Mouse (Mus musculus) layer of hippocampus, adult 9-11 months (tissue): ENCODE measurements around the gene H2-DMb1.

Experiments
- DNase-seq: peaks from one replicate; pipeline ENCODE4 v3.0.0; 2022

Gene H2-DMb1

DNA sequence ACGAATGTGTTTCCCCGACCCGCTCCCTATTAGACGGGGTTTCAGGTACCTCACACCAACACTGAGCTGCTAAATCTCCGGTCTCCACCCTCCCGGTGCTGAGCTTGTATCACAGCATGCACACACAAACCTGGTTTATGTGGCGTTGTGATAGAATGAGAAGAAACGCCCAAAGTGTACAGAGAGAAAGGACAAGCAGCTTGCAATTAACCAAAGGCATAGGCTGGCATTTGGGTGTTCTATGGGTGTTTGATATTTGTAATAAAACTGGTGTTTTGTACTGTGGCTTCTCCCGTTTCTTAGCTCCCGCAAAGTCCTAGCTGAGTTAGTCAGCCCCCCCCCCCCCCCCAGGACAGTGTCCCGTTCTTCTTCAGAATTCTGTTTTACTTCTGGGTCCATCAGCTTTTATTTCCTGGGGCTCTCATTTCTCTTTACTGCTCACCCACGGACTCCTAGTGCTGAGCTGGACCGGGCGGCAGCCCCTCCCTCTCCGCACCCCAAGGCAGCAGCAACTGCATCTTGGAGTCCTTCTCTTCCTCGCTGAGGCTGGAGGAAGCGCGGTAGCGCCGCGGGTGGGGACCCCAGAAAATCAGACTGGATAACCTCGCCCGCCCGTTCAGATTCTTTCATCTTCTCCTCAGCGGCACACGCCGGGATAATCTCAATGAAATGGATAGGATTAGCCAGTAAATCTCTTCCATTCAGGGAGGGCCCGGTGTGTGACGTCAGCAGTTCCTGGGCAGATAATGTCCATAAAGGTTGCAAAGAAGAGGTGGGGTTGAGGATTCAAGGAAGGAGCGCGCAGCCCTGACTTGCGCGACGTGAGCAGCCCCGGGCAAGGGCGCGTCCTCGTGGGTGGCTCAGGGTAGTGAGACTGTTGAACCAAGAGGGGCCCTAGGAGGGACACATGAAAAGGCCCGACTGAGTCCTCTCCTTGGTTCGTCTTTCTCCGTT, 44.3 kb downstream of the H2-DMb1 start, which contains the start of gene Psmb8:
Gene Psmb8 (plus strand): TSS at position 781 of the 954 bp plus-strand sequence.
- peak; percentile 90 for DNase-seq

DNA sequence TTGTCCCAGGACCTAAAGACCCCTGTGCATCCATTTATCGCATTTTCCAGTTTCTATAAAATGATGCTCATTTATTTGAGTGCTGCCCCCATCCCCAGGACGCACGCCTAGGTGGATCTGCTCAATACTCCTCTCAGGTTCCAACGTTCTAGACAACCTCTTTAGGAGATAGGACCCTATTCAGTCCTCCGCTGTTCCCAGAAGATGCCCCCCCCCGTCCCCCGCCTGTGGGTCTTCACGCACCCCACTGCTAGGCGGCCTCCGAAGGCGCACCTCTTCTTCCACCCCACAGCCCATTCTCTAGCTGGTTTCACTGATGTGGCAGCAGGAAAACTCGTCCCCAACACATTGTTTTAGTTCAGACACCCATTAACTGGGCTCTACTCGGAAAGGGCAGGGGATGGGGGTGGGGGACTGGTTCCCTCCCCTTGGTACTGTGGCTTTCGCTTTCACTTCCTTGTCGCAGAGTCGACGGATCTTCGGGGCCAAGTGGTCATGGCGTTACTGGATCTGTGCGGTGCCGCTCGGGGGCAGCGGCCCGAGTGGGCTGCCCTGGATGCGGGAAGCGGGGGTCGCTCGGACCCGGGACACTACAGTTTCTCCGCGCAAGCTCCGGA, 45.1 kb downstream of the H2-DMb1 start:
- DNase-seq = peak; percentile 42

DNA sequence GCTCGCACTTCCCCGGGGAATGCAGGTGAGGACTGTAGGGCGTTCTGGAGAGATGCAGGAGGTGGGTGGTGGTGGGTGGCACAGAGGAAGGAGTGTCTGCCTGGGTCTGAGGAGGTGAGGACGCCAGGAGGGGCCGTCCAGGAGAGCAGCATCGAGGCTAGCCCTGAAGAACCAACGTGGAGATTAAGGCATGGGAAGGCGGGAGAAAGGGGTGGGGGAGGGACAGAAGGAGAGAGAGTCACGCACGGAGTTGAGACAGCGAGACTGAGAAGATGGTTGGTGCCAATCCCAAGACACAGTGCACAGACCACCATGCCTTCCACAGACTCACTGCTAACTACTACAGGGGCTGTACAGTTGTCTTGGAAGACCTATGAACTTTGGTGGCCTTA, 45.6 kb downstream of the H2-DMb1 start:
- DNase-seq = no peak

DNA sequence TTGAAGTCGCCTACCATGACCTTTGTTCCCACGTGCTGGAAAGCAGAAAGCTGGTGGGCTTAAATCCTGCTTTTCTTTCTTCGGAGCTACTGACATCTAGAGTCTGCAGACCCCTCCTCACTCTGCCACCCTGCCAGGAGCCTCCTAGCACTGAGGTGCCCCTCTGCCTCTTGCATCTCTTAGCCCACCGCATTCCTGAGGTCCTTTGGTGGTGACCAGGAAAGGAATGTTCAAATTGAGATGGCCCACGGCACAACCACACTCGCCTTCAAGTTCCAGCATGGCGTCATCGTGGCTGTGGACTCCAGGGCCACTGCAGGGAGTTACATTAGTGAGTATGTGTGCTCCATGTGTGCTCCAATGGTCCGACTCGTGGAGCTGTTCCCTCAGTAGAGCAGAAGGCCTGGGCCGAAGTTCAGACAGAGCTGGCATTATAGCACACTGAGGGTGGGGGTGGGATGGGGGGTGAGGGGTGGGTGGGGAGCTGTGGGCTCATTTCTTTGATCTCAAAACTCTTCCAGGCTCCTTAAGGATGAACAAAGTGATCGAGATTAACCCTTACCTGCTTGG, 46.3 kb downstream of the H2-DMb1 start:
- no peak for DNase-seq

DNA sequence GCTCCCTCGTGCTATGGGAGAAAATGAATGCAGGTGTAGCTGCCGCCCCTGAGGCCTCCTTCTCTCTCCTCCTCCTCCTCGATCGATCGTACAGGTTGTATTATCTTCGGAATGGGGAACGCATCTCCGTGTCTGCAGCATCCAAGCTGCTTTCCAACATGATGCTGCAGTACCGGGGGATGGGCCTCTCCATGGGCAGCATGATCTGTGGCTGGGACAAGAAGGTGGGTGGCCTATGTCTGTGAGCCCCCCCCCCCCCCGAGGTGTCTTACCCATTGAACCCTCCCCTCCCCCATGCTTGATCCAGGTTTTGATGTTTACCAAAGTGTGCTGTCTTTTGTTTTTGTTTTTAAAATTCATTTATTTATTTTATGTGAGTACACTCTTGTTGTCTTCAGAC, 47.2 kb downstream of the H2-DMb1 start:
- no peak for DNase-seq

DNA sequence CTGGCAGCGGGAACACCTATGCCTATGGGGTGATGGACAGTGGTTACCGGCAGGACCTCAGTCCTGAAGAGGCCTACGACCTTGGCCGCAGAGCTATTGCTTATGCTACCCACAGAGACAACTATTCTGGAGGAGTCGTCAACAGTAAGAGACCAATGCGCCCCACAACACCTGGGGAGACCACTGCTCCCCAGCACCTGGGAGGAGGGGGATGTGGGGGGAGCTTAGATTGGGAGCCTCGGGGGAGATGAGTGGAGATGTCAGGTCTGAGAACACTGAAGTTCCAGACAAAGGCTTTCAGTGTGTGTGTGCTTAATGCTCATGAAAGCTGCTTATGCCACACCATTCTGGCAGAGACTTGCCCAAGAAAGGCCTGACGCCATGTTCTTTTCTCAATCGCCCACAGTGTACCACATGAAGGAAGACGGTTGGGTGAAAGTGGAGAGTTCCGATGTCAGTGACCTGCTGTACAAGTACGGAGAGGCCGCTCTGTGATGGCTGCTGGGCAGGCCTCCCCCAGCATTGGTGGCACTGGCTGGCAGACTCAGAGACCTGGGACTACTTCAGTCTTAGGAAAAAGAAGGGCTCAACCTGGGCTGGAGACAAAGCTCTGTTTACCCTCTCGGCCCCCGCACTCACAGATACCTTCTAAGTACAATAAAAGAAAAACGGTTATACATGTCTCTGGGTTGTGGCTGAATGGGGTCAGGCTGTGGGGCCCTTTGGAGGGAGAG, 48.1 kb downstream of the H2-DMb1 start:
- DNase-seq = no peak

DNA sequence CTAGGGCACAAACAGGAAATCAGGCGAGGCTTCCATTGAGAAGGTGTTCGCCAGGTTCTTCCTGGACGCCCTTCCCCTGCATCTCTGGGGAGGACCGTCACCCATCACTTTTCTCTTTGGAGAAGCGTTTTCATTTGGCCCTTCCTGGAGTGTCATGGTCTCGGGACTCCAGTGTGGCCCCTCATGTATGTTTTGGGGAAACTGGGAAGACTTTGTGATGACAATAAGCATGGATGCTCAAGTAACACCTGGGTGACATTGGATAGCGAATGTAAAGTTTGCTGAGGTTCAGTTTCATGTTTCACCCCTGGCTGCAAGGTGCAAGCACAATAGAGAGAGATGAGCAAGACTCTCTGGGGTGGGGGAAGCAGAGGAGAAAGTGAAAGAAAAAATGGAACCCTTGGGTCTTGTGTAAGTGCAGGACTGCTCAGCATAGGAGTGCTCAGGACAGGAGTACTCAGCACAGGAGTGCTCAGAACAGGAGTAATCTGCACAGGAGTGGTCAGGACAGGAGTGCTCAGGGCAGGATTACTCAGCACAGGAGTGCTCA, 48.7 kb downstream of the H2-DMb1 start:
- no peak for DNase-seq

DNA sequence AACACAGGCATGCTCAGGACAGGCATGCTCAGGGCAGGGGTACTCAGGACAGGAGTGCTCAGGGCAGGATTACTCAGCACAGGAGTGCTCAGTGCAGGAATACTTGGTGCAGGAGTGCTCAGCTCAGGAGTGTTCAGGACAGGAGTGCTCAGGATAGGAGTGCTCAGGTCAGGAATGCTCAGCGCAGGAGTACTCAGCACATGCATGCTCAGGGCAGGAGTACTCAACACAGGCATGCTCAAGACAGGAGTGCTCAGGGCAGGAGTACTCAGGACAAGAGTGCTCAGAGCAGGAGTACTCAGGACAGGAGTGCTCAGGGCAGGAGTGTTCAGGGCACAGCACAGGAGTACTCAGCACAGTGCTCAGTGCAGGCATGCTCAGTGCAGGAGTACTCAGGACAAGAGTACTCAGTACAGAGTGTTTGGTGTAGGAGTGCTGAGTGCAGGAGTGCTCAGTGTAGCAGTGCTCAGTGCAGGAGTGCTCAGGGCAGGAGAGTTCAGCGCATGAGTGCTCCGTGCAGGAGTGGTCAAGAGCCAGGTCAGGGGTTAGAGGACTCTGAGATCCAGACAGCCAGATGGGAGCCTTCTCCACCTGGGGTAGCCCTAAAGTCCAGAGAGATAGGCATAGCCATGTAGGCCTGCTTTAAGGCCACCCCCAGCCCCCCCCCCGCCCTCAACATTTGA, 50.0 kb downstream of the H2-DMb1 start:
- no peak for DNase-seq

DNA sequence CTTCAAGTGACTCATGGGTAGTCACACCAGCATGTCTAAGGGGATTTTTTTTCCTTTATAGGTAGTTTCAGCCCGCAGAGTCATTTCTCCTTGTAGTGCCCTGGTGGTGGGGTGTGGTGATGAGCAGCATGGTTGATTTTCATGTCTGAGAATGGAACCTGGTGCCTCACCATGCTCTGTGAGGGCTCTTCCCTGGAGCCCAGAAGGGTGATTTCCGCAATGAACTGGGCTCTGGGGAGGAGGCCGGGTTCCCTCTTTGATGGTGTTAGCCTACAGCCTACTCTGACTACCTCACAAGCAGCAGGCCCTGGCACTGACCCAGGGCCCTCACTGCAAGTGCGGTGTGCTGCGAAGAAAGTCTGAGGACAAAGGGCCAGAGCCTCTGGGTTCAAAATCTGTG, 50.6 kb downstream of the H2-DMb1 start, which contains the start of gene Tap2:
Gene Tap2 (plus strand): TSS at position 84 of the 400 bp plus-strand sequence.
- no peak for DNase-seq

DNA sequence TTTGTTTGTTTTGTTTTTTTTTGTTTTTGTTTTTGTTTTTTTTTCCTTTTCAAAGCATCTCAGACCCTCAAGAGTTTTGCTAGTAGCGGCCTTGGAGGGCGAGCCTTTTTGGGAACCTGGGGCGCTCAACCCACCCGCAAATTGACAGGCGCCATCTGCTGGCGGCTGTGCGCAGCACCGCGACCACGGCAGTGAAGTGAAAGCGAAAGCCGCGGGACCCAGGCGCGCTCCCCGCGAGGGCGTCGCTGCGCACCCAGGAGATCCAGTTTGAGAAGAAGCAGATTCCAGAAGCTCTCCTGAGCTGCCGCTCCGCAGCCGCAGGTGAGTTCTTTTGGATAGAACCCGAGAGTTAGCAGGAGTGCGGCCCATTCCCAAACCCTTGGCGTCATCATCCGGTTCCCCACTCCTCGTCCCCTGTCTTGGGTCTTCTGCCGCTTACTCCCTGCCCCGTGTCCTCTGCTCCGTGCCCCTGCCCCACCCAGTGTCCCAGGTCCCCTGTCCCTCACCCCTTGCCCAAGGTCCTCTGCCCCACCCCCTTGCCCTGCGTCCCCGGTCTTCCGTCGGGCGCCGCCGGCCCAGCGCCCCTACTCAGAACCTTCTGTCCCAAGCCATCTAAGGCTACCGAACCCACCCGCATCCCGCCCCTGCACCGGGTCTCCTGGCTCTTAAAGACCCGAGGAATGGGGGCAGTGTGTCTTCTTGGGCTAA, 51.6 kb downstream of the H2-DMb1 start:
- DNase-seq = peak; percentile 82

DNA sequence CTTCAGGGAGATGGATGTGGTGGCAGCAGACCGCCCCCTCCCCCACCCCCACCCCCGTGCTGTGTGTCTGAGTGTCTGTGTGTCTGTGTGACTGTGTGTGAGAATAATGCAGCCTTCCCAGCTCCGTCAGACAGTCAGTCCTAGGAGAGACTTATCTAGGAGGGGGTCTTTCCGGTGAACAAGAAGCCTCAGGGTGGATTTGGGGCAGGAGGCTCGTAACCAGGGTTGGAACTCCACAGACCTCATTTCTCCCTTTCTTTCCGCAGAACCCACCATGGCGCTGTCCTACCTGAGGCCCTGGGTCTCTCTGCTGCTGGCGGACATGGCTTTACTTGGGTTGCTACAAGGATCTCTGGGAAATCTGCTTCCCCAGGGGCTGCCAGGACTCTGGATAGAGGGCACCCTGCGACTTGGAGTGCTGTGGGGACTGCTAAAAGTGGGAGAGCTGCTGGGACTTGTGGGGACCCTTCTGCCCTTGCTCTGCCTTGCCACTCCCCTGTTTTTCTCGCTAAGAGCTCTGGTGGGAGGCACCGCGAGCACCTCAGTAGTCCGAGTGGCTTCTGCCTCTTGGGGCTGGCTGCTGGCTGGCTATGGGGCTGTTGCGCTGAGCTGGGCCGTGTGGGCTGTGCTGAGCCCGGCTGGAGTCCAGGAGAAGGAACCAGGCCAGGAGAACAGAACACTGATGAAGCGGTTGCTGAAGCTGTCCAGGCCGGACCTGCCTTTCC, 52.3 kb downstream of the H2-DMb1 start:
- peak; percentile 11 for DNase-seq

DNA sequence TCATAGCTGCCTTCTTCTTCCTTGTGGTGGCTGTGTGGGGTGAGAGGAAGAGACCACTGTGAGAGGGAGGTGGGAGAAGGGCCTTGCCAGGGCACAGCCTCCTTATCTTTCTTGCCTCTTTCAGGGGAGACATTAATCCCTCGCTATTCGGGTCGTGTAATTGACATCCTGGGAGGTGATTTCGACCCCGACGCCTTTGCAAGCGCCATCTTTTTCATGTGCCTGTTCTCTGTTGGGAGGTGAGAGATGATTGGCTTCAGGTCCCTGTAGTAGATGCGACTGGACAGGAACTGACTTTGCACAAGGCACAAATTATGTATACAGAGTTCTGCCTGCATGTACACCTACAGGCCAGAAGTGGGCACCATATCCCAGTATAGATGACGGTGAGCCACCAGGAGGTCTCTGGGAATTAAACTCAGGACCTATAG, 52.9 kb downstream of the H2-DMb1 start:
- peak; percentile 5 for DNase-seq

DNA sequence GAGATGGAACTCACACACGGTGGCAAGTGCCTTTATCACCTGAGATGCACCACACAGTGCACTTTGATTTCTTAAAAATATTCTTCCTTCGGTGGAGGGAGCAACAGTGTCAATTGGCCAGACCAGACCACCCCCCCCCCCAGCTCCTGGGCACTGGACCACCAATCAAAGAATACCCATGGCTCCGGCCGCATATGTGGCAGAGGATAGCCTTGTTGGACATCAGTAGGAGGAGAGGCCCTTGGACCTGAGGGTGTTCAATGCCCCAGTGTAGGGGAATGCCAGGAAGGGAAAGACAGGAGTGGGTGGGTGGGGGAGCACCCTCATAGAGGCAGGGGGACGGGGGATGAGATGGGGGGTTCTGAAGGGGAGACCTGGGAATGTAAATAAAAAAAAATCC, 53.9 kb downstream of the H2-DMb1 start:
- DNase-seq = peak; percentile 1

DNA sequence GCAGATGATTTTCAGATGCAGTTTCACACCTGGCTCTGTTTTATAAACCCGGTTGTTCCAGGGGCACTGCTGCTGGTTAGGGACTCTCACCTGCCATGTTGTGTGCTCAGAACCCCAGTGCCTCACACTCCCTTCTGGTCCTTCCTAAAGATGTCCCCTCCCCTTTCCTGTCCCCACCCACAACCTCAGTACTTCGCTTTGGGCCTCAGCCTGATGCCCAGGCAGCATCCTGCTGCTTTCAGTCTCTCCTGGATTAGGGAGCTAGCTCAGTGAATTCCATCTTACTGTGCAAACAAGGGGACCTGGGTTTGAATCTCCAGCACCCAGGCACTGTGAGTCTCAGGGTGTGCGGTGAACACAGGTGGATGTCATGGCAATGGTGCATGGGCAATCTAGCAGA, 54.6 kb downstream of the H2-DMb1 start:
- peak; percentile 0 for DNase-seq

DNA sequence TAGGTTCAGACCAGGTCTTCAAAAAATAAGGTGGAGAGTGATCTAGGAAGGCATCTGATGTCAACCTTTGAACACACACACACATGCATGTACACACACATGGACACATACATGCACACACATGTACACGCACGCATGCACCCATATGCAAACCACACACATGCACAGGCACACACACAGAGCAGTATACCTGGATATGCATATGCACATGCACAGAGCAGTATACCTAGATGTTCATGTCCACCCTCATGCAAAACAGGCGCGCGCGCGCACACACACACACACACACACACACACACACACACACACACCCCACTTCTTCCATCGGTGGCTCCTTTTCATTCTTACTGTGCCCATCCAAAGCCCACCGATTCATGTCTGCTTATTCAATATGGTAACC, 55.0 kb downstream of the H2-DMb1 start:
- DNase-seq = peak; percentile 1

DNA sequence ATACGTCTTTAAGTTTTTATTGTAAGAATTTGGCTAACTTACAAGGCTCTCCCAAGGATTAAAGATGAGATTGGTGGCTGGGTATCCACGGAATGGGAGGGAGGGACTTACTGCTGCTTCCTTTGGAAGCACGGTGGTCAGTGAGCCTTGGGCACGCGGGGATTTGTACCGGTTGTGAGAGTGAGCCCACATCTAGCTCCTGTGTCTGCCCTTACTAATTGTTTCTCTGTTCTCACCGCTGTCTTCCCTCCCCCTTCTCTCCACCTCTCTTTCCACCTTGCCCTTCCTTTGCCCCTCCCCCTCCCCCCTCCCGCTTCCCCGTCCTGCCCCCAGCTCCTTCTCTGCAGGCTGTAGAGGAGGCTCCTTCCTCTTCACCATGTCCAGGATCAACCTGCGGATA, 55.5 kb downstream of the H2-DMb1 start:
- DNase-seq = no peak

DNA sequence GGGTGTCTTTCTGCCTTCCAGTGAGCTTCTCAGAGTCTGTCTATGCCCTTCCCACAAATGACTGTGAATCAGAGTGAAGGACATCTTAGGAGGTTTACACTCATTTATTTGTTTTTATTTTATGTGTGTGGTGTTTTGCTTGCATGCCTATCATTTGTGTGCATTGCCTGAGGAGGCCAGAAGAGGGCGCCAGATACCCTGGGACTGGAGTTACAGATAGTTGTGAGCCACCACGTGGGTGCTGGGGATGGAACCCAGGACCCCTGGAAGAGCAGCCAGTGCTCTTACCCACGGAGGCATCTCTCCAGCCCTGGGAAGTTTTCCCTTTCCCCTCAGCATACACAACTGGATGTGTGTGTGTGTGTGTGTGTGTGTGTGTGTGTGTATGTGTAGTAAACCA, 56.8 kb downstream of the H2-DMb1 start:
- DNase-seq = peak; percentile 1
